Mouse (Mus musculus): Measurements from ENCODE around the gene Gm9964. TPM values are rescaled to one million over a fixed set of nuclear protein-coding genes. Genes with fewer than 3 reads are reported as not detected.

Gene Gm9964
- total RNA-seq, 2 experiments from 2014 or later, result not detected

DNA sequence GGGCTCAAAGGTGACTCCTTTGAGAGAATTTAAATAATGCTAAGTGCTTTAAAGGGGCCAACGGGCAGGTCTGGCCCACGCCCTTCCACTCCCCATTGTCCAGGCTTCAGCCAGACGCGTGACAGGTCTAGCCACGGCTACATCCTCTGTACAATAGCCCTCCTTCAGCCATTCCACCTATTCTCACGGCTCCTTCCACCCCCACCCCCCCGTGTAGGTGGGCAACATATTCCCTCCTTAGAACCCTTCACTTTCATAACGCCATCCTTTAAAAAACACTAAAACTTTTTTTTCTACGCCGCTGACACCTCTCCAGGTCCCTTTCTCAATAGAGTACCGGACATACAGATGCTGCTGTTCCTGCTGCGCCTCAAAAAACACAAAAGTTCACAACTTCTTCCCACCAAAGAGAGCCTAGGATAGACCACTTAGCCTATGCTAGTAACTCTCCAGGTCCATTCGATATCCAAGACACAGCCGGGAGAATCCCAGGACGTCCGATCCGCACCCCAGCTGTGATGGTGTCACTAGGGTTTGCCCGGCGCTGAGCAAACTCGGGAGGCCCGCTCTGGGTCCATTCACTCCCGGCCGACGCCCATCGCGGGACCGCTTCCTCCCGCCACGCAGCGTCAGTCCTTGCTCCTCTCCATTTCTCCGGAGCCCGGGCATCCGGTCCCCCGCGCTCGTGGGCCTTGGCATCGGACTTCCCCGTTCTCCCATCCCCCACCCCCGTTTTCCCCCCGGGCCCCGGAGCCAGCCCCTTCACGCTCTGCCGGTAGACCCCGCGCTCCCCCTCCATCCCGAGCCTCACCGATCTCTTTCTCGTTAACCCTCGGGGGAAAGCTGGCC is 42.9 kb downstream of the Gm9964 start:
- peak; percentile 70 for DNase-seq

DNA sequence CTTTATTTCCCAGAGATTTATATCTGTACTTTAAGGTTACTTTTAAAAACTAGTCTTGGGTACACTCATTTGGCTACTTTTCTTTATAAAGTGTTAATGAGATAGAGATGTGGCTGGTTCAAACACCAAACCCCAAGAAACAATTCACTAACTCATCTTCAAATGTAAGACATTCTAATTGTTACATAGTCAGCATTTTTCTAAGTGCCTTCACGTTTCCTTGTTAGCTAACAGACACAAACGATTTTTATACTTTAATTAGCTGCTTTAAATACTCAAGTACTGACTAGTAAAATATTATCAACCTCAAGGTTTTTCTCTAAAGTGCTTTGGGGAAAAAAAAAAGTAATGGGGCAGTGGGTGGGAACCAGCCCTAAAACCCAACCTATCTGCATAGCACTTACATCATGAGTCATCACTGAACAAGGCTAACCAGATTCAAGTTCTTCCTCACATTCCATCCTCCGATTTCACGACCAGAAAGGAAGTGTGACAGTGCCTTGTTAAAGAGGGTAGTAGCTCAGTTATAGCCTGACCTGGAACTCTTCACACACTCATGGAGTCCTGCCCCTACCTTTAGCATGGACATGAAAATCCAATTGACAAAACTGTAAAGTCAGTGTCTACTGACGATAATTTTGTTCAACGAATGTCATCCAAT is 43.7 kb downstream of the Gm9964 start:
- DNase-seq, result no peak

Other genes with a start within 250 kb of the Gm9964 start
- gene Ksr1, start 150.5 kb downstream of the Gm9964 start, total RNA-seq (2021), result 10 to 100 TPM; 14.6 to 15.8 TPM
- gene Wsb1, start 42.2 kb downstream of the Gm9964 start, total RNA-seq (2021), result 10 to 100 TPM; 67.1 to 82.1 TPM
- 10 to 100 TPM; 43.2 to 44.9 TPM for gene Nf1, start 42.8 kb upstream of the Gm9964 start, total RNA-seq (2021)
- not detected for gene Omg, start 207.2 kb upstream of the Gm9964 start, total RNA-seq (2021)
- gene Evi2b, start 226.9 kb upstream of the Gm9964 start, total RNA-seq (2021), result under 1 TPM; 0.38 to 0.68 TPM
- under 1 TPM in 1 of 2 experiments, not detected in 1; 0.10 TPM for gene Evi2, start 233.7 kb upstream of the Gm9964 start, total RNA-seq (2021)
- 1 to 10 TPM; 1.1 to 1.3 TPM for gene Evi2a, start 233.7 kb upstream of the Gm9964 start, total RNA-seq (2021)